Mouse (Mus musculus) CH12.LX (cell line): ENCODE results near the gene Ppp1r16b.

Source experiments
- CTCF ChIP-seq, 2 experiments: IDR thresholded peaks in 1 of 2; conservative IDR thresholded peaks in 1 of 2; 2 replicates each; pipeline ENCODE4 v1.5.1; 2011 to 2012; ENCODE audit warnings: low read depth in 2 of 2, low read length in 2 of 2, improper control_type of control experiment in 1 of 2, inconsistent platforms in 1 of 2, mild to moderate bottlenecking in 1 of 2, moderate library complexity in 1 of 2
- EP300 ChIP-seq: IDR thresholded peaks from 2 replicates; pipeline ENCODE4 v1.6.1; 2011; ENCODE audit warnings: low read length, improper control_type of control experiment
- KAT2A ChIP-seq: IDR thresholded peaks from 2 replicates; pipeline ENCODE4 v1.6.1; 2012; ENCODE audit warnings: low read length, improper control_type of control experiment, inconsistent platforms; ENCODE audit not compliant: insufficient replicate concordance
- NRF1 ChIP-seq: IDR thresholded peaks from 2 replicates; pipeline ENCODE4 v1.6.1; 2014; ENCODE audit warnings: low read depth, mild to moderate bottlenecking, inconsistent platforms, low read length, improper control_type of control experiment, moderate library complexity
- POLR2A ChIP-seq: IDR thresholded peaks from 2 replicates; pipeline ENCODE4 v1.6.1; 2011; ENCODE audit warnings: low read depth, mild to moderate bottlenecking, improper control_type of control experiment, low read length
- SIN3A ChIP-seq: IDR thresholded peaks from 2 replicates; pipeline ENCODE4 v1.6.1; 2012; ENCODE audit warnings: low read length, improper control_type of control experiment, inconsistent platforms

DNA sequence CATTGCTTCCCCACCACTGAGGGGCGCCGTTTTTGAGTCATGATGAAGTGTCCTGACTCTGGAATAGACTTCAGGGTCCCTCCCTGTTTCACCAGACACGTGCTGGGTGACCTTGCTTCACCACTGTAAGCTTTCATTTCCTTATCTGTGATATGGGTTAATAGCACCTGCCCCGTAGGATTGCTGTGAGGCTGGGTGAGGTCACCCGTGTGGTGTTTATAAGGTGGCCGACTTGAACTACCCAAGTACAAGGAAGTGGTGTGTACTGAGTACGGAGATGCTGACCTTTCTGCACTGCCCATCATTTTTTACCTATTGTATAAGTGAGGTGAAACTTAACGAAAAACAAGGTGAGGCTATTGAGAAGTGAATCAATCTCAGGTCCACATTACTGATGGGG lies 138.4 kb downstream of the Ppp1r16b start:
- TF ChIP-seq CTCF (conservative IDR thresholded peaks at IDR 0.05 in 1 of 2, IDR thresholded peaks at IDR 0.05 in 1 of 2; ENCODE audit: low read depth in 2 of 2, low read length in 2 of 2) (no peak), SIN3A (no peak), POLR2A (no peak), EP300 (no peak), KAT2A (no peak), NRF1 (no peak)
